Mouse (Mus musculus): ENCODE results near the gene Carns1.

DNA sequence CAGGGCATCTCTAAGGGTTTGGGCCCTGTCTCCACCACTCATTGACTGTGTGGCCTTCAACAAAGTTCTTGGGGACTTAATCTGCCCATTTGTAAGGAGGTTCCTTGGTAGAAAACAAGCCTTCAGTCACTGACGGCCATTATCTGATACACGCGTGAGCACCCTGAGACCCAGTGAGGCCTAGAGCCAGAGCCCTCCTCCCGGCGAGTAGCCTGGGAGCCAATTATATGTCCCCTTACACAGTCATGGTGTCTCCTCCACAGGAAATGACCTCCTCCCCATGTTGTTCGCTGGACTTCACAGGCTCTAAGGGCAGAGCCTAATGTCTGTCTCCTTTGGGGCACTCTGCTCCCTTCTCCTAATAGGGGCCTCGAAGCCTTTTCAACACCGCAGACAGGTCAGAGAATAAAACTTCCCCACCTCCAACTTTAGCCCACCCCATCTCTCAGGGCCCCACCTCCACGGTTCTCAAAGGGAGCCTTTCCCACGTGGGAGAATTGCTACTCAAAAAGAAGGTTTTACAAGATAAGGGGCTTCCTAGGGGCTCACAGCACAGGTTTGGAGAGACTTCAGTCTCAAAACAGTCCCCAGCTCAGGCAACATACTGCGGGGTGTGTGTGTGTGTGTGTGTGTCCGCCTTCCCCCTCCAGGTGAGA is 28.8 kb downstream of the Carns1 start:
- TF ChIP-seq CTCF (IDR thresholded peaks at IDR 0.05; ENCODE audit: insufficient read depth, low read depth, low read length) = no peak
- TF ChIP-seq POLR2A (IDR thresholded peaks at IDR 0.05; ENCODE audit: insufficient read depth, low read depth, low read length) = no peak
